Comparison of ENCODE assay signal across 8 mouse cellular contexts in genomic region chr8:70754043-70754870, GRCm38 (mm10). TPM values are rescaled to one million over a fixed set of nuclear protein-coding genes. Genes with fewer than 3 reads are reported as not detected.
DNase-seq lines count a peak whose midpoint lies in the region; ATAC-seq lines count a peak whose summit lies in the region.

Rab3a (plus strand) TSS chr8:70754679.

- ATAC-seq in intestine, embryonic 14.5 days (replicated peaks; ENCODE audit: low FRiP score, low TSS enrichment, low read depth): peak; percentile 96

- peaks cover 27% of the 10 kb centered on the region for H3K36me3 ChIP-seq in intestine, embryonic 14.5 days (ENCODE audit: control insufficient read depth, insufficient read depth, low read length)

- H3K4me1 ChIP-seq in intestine, embryonic 14.5 days (replicated peaks; ENCODE audit: control insufficient read depth, insufficient read depth, low read length): peaks cover 25% of the 10 kb centered on the region

- peak within 1 kb of the TSS; percentile 76 for H3K4me3 ChIP-seq in intestine, embryonic 14.5 days (ENCODE audit: low read depth, low read length)

- WGBS in intestine, embryonic 14.5 days: 7% methylated on average over 37 of the region's 37 CpGs

- H3K27ac ChIP-seq in intestine, embryonic 14.5 days (ENCODE audit: low read depth): peak within 1 kb of the TSS; percentile 79

- peak within 1 kb of the TSS; percentile 71 for H3K9ac ChIP-seq in intestine, embryonic 14.5 days (ENCODE audit: low read length)

- peak within 1 kb of the TSS; percentile 98 for H3K4me2 ChIP-seq in intestine, embryonic 14.5 days (ENCODE audit: low read length)

- H3K9me3 ChIP-seq in intestine, embryonic 14.5 days (ENCODE audit: control insufficient read depth, low read length): no peaks in the 10 kb centered on the region

- H3K27me3 ChIP-seq in intestine, embryonic 14.5 days (replicated peaks; ENCODE audit: control insufficient read depth, insufficient read depth, low read length): no peaks in the 10 kb centered on the region

- peak; percentile 99 for DNase-seq in adrenal gland, adult (ENCODE audit: inconsistent age in 2 of 2, low spot score in 1 of 2)
- peak; percentile 99 for DNase-seq in embryo, embryonic 10.5 days (ENCODE audit: low spot score)
- peak; percentile 99 for DNase-seq in gastrocnemius, postnatal 25 days
- peak; percentile 96 for DNase-seq in intestine, embryonic 14.5 days (ENCODE audit: low spot score)
- DNase-seq in left cerebral cortex, postnatal 14 days (ENCODE audit: low spot score in 2 of 2): peak; percentile 97 to 99
- DNase-seq in mesoderm, embryonic 11.5 days (ENCODE audit: low read depth, low spot score): peak; percentile 98
- DNase-seq in right cerebral cortex, postnatal 36 days (ENCODE audit: low spot score in 2 of 2): peak; percentile 97 to 99
- DNase-seq in yolk sac, embryonic 10.5 days (ENCODE audit: low spot score): peak; percentile 97

- intact Hi-C loops in left cerebral cortex, postnatal 14 days (cut with DNase I): loop anchor here (10.0 kb wide), 1 partner anchor 49 kb away; the partner anchor contains the start of gene Iqcn

RNA-seq across cellular contexts. Expression of gene Rab3a, which starts in this region (rescaled TPM):
- total RNA-seq in gastrocnemius, postnatal 25 days (2021): 10 to 100 TPM; 40.0 to 40.4 TPM
- polyA plus RNA-seq in intestine, embryonic 14.5 days (2014; fragmentation: Nextera tagmentation; extraction: Ambion mirVana): 27.7 and 28.6 TPM in 2 replicates
- 100 to 1,000 TPM; 926 to 947 TPM for total RNA-seq in left cerebral cortex, postnatal 14 days (2021)

Comparison
In these comparisons a context has a peak if more than half of its experiments do, and no peak if none do; other contexts are left out.
1. Peak in every context shown above with its lines: DNase-seq, ATAC-seq, H3K4me3 ChIP-seq and H3K27ac ChIP-seq.
2. RNA of gene Rab3a (total RNA-seq): 926 to 947 TPM in left cerebral cortex, postnatal 14 days; 40.0 to 40.4 TPM in gastrocnemius, postnatal 25 days; every median in the first group is over 10 times any median in the second.